Mouse (Mus musculus) forelimb bud, embryonic 11.5 days (tissue): ENCODE results near the gene Tent4a.

Source experiments
- DNase-seq: peaks from one replicate; pipeline ENCODE4 v3.0.0-alpha.2; 2012; ENCODE audit warnings: low read depth, low spot score

The Tent4a gene

DNA sequence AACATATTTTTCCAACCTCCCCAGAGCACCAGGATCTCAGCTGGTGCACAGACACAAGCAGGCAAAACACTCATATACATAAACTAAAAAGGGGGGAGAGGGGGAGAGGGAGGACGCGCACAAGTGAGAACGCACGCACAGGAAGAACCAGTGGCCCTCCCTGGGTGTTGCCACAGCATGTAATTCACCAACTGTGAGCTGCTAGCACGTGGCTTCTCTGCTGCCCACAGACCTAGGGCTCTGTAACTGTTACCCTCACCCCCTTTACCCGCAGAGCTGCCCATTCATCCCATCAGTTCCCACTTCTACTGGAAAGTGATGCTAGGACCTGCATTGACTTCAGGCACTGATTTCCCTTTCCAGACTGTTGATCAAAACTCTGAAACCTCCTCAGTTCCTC lies 15.3 kb downstream of the Tent4a start:
- DNase-seq: no peak

- no peak for DNase-seq
These were observed 17.0 kb downstream of the Tent4a start for GRCm38 (mm10) chr13:69517445-69517844.

- DNase-seq: no peak
These were observed 19.3 kb downstream of the Tent4a start for GRCm38 (mm10) chr13:69515091-69515490.

DNA sequence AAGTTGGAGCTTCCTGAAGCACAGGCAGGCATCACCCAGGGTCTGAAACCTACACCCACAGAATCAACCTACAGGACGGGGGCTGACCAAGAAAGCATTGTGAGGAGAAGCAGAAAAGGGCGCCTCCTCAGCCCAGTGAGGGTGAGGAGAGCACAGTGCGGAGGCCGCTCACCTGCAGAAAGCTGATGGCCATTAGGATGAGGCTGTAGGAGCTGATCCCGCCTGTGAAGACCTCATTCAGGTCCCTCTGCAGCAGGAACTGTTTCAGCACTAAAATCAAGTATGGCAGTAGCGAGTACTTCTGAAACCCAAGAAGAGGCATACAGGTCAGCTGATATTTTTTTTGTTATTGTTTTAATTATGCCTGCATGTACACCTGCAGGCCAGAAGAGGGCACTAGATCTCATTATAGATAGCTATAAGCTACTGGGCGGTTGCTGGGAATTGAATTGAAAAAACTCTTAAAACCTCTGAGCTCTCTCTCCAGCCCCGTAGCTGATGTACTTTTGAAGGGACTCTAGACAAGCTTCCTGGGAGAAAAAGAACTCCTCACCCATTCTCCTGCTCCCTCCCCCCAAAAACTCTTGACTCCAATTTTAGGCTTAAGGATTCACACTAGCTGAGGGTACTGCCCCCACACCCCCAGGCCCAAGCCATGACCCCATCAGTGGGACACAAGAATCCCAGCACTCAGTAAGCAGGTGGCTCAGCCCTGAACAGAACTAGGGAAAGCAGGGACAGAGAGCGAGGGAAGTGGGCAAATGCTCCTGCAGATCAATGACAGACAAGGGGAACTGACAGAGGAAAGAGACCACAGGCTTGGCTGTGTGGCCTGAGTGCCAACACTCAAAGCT lies 24.8 kb downstream of the Tent4a start:
- peak; percentile 25 for DNase-seq

DNA sequence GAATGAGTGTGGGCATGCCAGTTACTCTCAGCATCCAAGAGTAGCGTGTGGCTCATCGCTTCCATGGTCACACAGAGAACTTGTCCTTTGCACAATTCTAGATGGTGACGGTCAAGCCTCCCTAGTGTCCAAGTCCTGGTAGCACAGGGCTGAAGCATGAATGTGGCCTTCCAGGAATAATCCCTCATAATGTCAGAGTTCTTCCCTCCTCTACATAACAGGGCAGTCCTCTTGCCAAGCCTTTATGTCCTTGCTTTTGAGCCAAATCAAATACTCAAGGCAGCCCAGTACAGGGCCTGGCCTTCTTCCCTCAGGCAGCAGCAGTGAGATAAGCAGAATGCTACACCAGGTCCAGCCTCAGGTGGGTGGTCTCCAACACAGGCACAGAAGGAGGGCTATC lies 26.8 kb downstream of the Tent4a start:
- no peak for DNase-seq

DNA sequence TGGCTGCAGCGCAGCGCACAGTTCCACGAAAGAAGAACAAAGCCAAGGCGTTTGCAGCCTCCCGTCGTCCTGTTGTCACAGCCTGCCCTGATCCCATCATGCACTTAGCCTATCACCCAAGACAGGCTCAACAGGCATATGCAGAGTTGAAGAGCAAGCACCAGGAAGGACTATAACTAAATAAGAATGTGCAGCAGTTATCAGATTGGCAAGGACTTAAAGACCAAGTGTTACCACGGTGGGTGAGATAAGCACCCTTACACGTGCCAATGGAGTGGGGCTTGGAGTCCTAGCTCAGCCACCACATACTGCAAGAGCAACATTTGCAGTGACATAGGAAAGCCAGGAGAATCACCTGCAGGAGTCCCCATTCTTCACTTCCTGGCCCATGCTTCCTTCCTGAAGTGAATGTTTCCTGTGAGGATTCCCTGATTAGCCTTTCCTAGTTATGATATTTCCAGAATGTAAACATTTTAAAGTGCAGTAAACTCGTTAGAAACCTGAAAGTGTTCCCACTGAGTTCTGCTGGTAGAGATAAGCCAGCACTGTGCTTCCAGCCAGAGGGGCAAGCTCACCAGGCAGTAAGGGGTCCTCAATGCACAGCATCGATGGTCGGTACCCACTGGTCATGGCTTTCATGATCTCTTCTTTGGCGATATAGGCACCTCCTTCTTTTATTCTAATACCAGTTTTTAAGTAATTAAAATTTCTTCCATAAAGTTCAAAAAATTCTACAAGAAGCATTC lies 27.9 kb downstream of the Tent4a start:
- no peak for DNase-seq

DNA sequence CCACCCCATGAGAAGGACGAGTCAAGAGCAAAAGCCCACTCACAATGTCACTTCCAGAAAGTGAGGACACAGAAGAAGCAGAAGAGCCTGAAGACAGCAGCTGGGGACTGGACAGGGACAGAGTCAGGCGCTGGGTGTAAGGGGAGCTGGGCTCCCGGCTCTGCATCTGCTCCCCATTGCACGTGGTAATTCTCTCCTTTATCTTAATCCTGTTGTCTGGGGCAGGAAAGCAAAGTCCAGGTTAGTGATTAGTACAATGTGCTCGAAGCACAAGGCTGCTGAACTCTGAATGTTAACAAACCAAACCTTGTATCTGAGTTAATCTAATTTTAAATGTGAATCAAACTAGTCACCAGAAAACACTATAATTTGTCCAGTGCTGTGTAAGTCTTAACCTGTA lies 31.6 kb downstream of the Tent4a start:
- DNase-seq: no peak

DNA sequence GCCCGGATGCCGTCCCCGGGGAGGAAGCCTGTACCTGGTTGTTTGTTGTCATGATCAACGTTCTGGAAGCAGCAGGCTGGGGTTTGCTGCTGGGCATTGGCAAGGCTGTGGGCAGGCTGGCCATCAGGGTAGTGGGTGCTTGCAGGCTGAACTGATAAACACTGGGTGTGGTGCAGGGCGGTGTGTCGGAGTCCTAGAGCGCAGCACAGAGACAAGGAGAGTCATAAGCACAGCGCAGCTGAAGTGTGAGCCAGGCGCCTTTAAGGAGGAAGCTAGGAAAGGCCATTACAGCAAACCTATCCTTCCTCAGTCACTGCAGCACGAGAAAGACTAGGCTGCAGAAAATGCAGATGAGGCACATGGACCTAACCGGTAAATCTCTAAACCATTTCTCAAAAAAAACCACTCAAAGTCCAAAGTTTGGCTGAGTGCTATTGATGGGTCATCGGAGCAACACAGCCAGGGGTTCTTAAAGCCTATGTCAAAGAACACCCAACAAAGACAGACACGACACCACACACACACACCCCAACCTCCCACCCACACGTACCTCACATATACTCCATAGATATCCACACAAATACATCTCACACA lies 32.2 kb downstream of the Tent4a start:
- DNase-seq: no peak

DNA sequence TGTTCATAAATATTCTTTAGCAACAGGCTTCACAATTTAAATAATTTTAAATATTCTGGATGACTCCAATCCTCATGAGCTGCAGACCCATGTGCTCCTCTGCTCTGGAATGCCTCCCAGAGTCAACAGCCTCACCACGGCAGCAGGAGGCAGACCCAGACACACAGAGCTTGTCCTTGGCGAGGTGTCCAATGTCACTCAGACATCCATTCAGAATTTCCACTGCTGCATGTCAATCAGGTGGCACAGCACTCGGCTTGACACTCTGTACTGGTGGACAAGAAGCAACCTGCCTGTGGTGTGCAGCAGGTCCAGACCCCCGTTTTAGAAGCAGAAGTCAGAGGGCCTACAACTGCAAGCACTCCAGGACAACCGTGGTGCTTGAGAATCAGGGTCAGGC lies 36.1 kb downstream of the Tent4a start:
- no peak for DNase-seq

DNA sequence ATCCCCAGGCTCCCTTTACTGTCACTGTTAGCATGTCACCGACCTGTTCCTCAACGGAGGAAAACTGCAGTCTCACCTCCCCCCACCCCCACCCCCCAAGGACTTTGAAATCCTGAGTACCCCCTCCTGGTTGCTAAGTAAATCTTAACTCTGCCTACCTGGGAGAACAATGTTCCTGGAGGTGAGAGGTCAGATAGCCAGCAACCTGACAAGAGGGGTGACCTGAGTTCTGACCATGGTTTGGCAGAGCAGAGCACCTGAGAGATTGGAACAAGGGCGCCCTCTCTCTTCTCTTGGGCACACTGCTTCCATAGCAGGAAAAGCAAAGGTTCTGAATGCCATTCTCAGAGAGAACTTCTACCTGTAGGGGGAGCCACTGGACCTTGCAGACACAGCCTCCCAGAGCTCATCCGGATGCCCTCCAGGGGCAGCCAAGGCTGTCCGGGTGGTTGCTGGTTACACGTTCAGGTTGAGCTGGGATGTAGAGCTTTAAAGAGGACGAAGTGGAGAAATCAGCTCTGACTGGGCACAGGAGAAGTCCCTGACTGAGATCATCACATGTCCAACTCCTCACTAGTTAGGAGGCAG lies 41.4 kb downstream of the Tent4a start:
- DNase-seq: peak; percentile 64

DNA sequence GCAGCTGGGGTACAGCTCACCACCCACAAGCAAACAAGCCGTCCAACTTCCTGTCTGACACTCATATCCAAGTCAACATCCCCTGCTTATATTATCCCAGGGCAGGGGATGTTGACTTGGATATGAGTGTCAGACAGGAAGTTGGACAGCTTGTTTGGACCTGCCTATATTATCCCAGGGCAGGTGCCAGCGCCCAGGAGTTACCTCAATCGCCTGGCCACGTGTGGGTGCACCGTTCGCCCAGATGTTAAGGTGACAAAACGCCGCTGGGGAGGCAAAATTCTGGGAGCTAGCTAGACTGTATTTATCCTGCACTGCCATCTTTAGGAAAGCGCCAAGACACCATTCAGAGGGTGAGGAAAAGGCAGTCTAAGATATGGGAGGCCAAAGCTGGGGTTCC lies 44.6 kb downstream of the Tent4a start:
- DNase-seq: no peak

DNA sequence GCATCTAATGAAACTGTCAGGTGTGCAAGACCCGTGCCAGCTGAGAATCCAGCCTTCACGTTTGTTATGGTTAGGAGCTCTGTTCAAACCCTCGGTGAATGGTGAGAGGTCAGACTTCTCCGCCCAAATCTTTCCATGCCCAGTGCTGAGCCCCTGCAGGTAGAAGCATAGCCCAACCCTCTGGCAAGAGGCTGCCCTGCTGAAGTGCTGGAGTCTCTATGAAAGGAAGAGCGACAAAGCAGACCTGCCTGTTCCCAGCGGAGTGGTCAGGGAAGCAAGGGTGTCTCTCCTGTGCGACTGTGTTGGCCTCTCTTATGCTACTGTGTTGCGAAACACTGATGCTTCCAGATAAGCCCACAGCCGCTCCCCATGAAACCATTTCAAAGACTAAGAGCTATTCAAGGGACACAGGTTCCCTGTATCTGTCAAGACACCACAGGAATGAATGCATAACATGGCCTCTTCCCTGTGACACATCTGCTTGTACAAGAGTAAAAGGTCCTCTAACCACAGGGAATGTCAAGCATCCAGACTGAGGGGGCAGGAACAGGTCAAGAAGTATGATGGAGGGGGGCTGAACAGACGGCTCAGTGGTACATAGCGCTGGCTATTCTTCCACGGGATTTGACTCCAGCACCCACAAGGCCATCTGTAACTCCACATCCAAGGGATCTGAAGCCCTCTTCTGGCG lies 45.7 kb downstream of the Tent4a start:
- DNase-seq: no peak

DNA sequence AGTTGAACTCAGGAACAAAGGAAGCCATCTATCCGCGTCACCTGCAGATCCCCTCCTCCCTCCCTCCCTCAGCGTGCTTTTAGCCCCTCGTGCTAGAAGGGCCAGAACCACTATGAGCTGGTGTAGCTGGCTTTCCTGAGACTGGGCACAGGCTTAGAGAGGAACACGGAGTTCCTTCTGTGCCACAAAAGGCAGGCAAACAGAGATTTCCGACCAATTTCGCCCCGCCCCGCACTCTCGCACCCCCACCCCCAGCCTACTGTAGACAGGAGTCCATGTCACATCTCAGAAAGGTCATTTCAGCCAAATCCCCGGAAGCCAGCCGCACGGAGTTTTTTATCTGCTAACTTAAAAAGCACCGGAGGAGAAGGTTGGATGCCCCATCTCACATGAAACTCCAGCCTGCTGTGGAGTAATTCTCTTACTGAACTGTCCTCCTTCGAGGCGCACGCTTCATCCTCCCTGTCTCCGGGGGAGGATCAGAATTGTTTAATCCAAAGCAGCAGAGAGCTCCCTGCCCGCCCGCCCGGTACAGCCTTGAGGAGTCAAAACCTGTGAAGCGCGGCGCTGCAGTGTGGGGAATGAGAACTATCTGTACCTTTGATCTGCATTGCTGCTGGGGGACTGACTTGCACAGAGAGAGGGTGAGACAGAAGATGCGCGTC lies 46.7 kb downstream of the Tent4a start:
- DNase-seq: no peak

DNA sequence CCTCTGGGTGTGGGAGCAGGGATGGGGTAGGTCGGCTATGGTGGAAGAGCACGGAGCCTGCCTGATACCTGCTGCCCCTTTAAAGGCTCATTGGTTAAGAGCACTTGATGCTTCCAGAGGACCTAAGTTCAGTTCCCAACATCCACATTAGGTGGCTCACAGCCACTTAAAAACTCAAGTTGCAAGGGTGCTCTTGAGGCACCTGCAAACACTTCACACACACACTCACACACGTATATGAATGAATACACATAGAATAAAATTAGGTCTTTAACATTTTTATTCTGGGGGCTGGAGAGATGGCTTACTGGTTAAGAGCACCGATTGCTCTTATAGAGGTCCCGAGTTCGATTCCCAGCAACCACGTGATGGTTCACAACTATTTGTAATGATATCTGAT lies 47.3 kb downstream of the Tent4a start:
- no peak for DNase-seq

GRCm38 (mm10) chr13:69485833-69486232 lies 48.6 kb downstream of the Tent4a start:
- no peak for DNase-seq

GRCm38 (mm10) chr13:69485326-69485725 lies 49.1 kb downstream of the Tent4a start:
- DNase-seq: no peak

DNA sequence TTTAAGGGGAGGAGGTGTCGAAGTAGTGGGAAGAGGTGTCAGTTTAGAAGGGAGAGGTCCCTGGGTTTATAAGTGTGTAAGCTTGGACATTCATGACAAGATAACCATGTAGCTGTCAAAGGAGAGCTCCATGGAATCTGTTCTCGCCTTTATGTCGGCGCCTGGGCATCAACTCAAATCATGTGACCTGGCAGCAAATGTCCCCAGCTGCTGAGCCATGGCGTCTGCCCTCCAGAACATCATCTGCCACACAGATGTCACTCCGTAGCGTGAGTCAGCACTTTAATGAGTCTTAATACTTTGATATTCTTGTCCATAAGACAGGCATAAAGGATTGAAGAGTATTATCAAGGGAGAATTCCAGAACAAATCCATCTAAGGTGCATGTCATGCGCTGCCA lies 51.7 kb downstream of the Tent4a start:
- no peak for DNase-seq

DNA sequence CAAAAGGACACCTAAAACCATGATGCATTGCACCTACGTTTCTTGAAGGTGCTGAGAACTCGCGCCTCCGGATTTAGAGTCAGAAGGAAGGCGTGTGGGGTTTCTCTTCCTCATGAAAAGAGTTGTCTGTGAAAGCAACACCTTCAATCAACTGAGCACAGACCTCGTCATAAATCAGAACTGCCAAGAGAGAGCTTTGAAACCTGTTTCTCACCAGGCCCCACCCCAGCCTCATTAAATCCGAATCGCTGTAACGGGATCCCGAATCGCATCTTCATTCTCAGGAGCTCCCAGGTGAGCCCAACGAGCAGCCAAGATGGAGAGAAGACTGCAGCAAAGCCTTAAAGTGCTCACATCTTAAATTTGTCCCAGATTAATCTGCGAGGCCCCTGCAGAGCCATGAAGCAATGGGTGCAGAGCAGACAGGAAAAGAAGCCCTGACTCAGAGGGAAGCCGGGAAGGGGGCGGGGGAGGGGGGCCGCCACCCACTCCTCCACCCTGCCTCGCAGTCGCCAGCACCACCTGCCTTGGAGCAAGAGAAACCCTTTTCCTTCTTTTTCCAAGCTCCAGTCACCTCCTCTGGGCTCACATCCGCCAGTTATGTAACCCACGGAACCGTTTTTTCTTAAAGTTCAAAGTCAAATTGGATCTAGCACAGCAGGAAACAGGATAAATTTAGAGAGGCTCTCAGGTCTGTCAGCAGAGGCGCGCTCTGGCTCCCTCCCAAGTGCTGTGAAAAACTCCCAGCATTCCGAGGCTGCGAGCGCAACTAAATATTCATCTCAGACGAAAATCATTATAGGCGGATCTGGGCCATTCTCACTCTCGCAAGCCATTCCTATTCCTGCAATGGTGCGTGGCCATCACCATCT lies 52.5 kb downstream of the Tent4a start:
- peak; percentile 25 for DNase-seq

GRCm38 (mm10) chr13:69481026-69481425 lies 53.4 kb downstream of the Tent4a start:
- DNase-seq: no peak

DNA sequence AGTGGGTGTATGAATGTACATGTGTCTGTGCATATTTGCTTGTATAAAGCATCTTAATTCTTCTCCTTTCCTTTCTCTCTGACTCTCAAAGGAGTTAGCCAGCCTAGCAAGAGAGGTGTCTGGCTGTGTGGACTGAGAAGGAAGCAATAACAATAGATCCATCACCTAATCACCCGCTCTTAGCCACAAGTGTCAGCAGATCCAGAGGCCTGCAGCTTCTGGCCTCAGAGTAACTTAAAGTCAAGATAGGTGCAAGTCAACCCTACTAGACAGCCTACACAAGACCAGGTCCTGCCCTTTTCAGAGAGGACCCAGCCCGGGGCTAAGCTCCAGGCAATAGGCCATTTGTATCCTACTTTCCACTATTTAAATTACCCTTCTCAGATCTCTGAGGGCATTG lies 54.5 kb downstream of the Tent4a start:
- no peak for DNase-seq
